Mouse (Mus musculus) stomach, postnatal 0 days (tissue): ENCODE data around the gene Col13a1.

Experiments
- CTCF ChIP-seq: IDR thresholded peaks from 2 replicates; pipeline ENCODE4 v1.5.1; 2016; ENCODE audit warnings: antibody characterized with exemption, low read depth, mild to moderate bottlenecking, moderate library complexity
- EP300 ChIP-seq: optimal IDR thresholded peaks from 2 replicates; pipeline ENCODE3; 2016; ENCODE audit warnings: antibody characterized with exemption

- TF ChIP-seq CTCF (no peak), EP300 (no peak)
These were observed 183.4 kb downstream of the Col13a1 start for GRCm38 (mm10) chr10:61795458-61795857.
